Comparison of ENCODE assay signal across 8 mouse cellular contexts in genomic region chr17:23630195-23631020, GRCm38 (mm10). TPM values are rescaled to one million over a fixed set of nuclear protein-coding genes. Genes with fewer than 3 reads are reported as not detected.
A peak's percentile ranks its signal among the peaks of the same experiment; 100 is the strongest.
DNase-seq lines count a peak whose midpoint lies in the region; ATAC-seq and TF ChIP-seq lines count a peak whose summit lies in the region.

No protein-coding gene starts in this region.

- TF ChIP-seq CTCF in layer of hippocampus, adult 2 months (conservative IDR thresholded peaks at IDR 0.05): peak; percentile 96
- TF ChIP-seq CTCF in lung, adult 2 months (IDR thresholded peaks at IDR 0.05; ENCODE audit: insufficient read depth, low read length): peak; percentile 77

- H3K36me3 ChIP-seq in ES-E14 (ENCODE audit: control insufficient read depth, insufficient read depth, low read length, poor library complexity, severe bottlenecking): no peaks in the 10 kb centered on the region
- H3K36me3 ChIP-seq in forebrain, embryonic 16.5 days (ENCODE audit: control insufficient read depth, insufficient read depth): no peaks in the 10 kb centered on the region

- H3K27ac ChIP-seq in ES-E14 (ENCODE audit: insufficient read depth, low read depth, low read length, poor library complexity, severe bottlenecking): no peak overlapping the region
- no peak overlapping the region for H3K27ac ChIP-seq in forebrain, embryonic 16.5 days (ENCODE audit: low read length)
- H3K27ac ChIP-seq in layer of hippocampus, adult 2 months: no peak overlapping the region

- H3K27me3 ChIP-seq in forebrain, embryonic 16.5 days (replicated peaks; ENCODE audit: control insufficient read depth, insufficient read depth, low read length): no peaks in the 10 kb centered on the region

- ATAC-seq in forebrain, embryonic 16.5 days: peak; percentile 84
- ATAC-seq in neutrophil, adult 5-6 weeks (ENCODE audit: extremely low read depth, insufficient number of reproducible peaks, low FRiP score, poor library complexity, severe bottlenecking): peak; percentile 87

- H3K4me3 ChIP-seq in ES-E14 (ENCODE audit: insufficient read depth in 1 of 2, low read depth in 1 of 2, low read length in 2 of 2, poor library complexity in 1 of 2, severe bottlenecking in 1 of 2): peak overlapping the region; percentile 31; a peak in 3 of 4 replicates
- peak overlapping the region; percentile 4; the same call in 1 of the 2 replicates for H3K4me3 ChIP-seq in forebrain, embryonic 16.5 days (replicated peaks; ENCODE audit: low read length)
- peak overlapping the region; percentile 38; the same call in 1 of the 2 replicates for H3K4me3 ChIP-seq in layer of hippocampus, adult 2 months
- H3K4me3 ChIP-seq in lung, adult 2 months (replicated peaks; ENCODE audit: extremely low read depth, low read depth, low read length): no peak overlapping the region

- DNase-seq in ES-E14 (ENCODE audit: low read depth, low spot score): peak; percentile 80
- DNase-seq in cerebellum, adult 11-12 months: peak; percentile 67
- DNase-seq in heart, postnatal 36 days: peak; percentile 78 to 84
- peak; percentile 77 to 89 for DNase-seq in layer of hippocampus, adult 2 months (ENCODE audit: low spot score in 2 of 2)
- peak; percentile 80 for DNase-seq in lung, adult 2 months
- peak; percentile 58 for DNase-seq in testis, postnatal 14 days (ENCODE audit: low spot score)

- no peaks in the 10 kb centered on the region for H3K9me3 ChIP-seq in ES-E14 (ENCODE audit: control insufficient read depth, insufficient read depth, low read depth, low read length)
- no peaks in the 10 kb centered on the region for H3K9me3 ChIP-seq in forebrain, embryonic 16.5 days (ENCODE audit: control insufficient read depth, low read length)

- in situ Hi-C loops in ES-E14 (cut with MboI; ENCODE audit: low sequenced_read_pairs in 2 of 2, unreplicated experiment in 2 of 2): no loop called here

- TF ChIP-seq POLR2A in lung, adult 2 months (IDR thresholded peaks at IDR 0.05; ENCODE audit: borderline replicate concordance, extremely low read depth, low read depth, low read length): no peak

- intact Hi-C loops in heart, postnatal 36 days (cut with DNase I): loop anchor here (2.0 kb wide), 1 partner anchor 60 kb away; no protein-coding TSS in a partner anchor

- peak overlapping the region; percentile 45 for H3K4me2 ChIP-seq in forebrain, embryonic 16.5 days (ENCODE audit: low read length)

- 14% methylated on average over 22 of the region's 22 CpGs for WGBS in forebrain, embryonic 16.5 days
- 10% methylated on average over 22 of the region's 22 CpGs for WGBS in lung, adult 2 months

- peak overlapping the region; percentile 18; the same call in 1 of the 2 replicates for H3K9ac ChIP-seq in ES-E14 (ENCODE audit: insufficient read depth, low read depth, low read length, poor library complexity, severe bottlenecking)
- H3K9ac ChIP-seq in forebrain, embryonic 16.5 days (replicated peaks; ENCODE audit: low read depth, low read length): no peak overlapping the region; the same call in 1 of the 2 replicates

- peaks cover 8 to 23% of the 10 kb centered on the region in 2 experiments; a peak in 3 of 4 replicates for H3K4me1 ChIP-seq in ES-E14 (ENCODE audit: control insufficient read depth in 2 of 2, insufficient read depth in 2 of 2, low read length in 2 of 2, poor library complexity in 1 of 2)
- peaks cover 5% of the 10 kb centered on the region; the same call in 1 of the 2 replicates for H3K4me1 ChIP-seq in forebrain, embryonic 16.5 days (replicated peaks; ENCODE audit: control insufficient read depth, insufficient read depth, low read length)
- H3K4me1 ChIP-seq in lung, adult 2 months (ENCODE audit: control insufficient read depth, insufficient read depth, low read length): no peaks in the 10 kb centered on the region

TF ChIP-seq in ES-E14, 5 proteins besides CTCF, POLR2A, EP300 and RAD21:
- no peak for TF ChIP-seq ZNF384 (IDR thresholded peaks at IDR 0.05; ENCODE audit: low read depth, low read length)
- peak; percentile 56; the same call in 1 of the 2 replicates for TF ChIP-seq ZC3H11A (IDR thresholded peaks at IDR 0.05; ENCODE audit: borderline replicate concordance, low read depth, low read length)
- TF ChIP-seq HCFC1 (IDR thresholded peaks at IDR 0.05; ENCODE audit: borderline replicate concordance, insufficient read depth, low read length): peak; percentile 37; the same call in 1 of the 2 replicates
TF ChIP-seq in ES-E14: peak in this region for 2.

RNA-seq across cellular contexts. Expression of gene Mmp25, which starts 14.7 kb away (rescaled TPM):
- 4.7 and 4.9 TPM in 2 replicates for total RNA-seq in ES-E14 (2012; rRNA removed)
- polyA plus RNA-seq in forebrain, embryonic 16.5 days (2015; fragmentation: Nextera tagmentation; extraction: Ambion mirVana): 0.97 and 1.2 TPM in 2 replicates
- total RNA-seq in heart, postnatal 36 days (2021): under 1 TPM in 1 of 2 experiments, not detected in 1; 0.14 TPM
- under 1 TPM in 1 of 2 experiments, not detected in 1; 0.17 TPM for total RNA-seq in layer of hippocampus, adult 2 months (2021)
- 0.70 and 1.0 TPM in 2 replicates for polyA plus RNA-seq in lung, adult 2 months (2012; rRNA removed)
- 11.4 and 14.9 TPM in 2 replicates for total RNA-seq in neutrophil, adult 5-6 weeks (2017)

RNA-seq across cellular contexts. Expression of gene Zscan10, which starts 29.8 kb away (rescaled TPM):
- 62.5 and 93.1 TPM in 2 replicates for total RNA-seq in ES-E14 (2012; rRNA removed)
- polyA plus RNA-seq in forebrain, embryonic 16.5 days (2015; fragmentation: Nextera tagmentation; extraction: Ambion mirVana): not detected in 2 replicates
- total RNA-seq in heart, postnatal 36 days (2021): not detected
- not detected for total RNA-seq in layer of hippocampus, adult 2 months (2021)
- polyA plus RNA-seq in lung, adult 2 months (2012; rRNA removed): 0.06 TPM in 1 of 2 replicates, not detected in the other
- not detected in 2 replicates for total RNA-seq in neutrophil, adult 5-6 weeks (2017)

RNA-seq across cellular contexts. Expression of gene Bicdl2, which starts 29.9 kb away (rescaled TPM):
- total RNA-seq in ES-E14 (2012; rRNA removed): 1.1 and 2.9 TPM in 2 replicates
- polyA plus RNA-seq in forebrain, embryonic 16.5 days (2015; fragmentation: Nextera tagmentation; extraction: Ambion mirVana): 0.39 TPM in 1 of 2 replicates, not detected in the other
- not detected for total RNA-seq in heart, postnatal 36 days (2021)
- total RNA-seq in layer of hippocampus, adult 2 months (2021): not detected
- polyA plus RNA-seq in lung, adult 2 months (2012; rRNA removed): 4.0 and 6.8 TPM in 2 replicates
- total RNA-seq in neutrophil, adult 5-6 weeks (2017): 0.37 TPM in 1 of 2 replicates, not detected in the other

RNA-seq across cellular contexts. Expression of gene Zfp13, which starts 31.1 kb away (rescaled TPM):
- 19.9 and 26.9 TPM in 2 replicates for total RNA-seq in ES-E14 (2012; rRNA removed)
- 26.2 and 28.5 TPM in 2 replicates for polyA plus RNA-seq in forebrain, embryonic 16.5 days (2015; fragmentation: Nextera tagmentation; extraction: Ambion mirVana)
- 1 to 10 TPM; 2.4 to 4.1 TPM for total RNA-seq in heart, postnatal 36 days (2021)
- 10 to 100 TPM; 30.1 to 33.6 TPM for total RNA-seq in layer of hippocampus, adult 2 months (2021)
- polyA plus RNA-seq in lung, adult 2 months (2012; rRNA removed): 14.9 and 15.2 TPM in 2 replicates
- total RNA-seq in neutrophil, adult 5-6 weeks (2017): not detected in 2 replicates

RNA-seq across cellular contexts. Expression of gene Hcfc1r1, which starts 43.0 kb away (rescaled TPM):
- total RNA-seq in ES-E14 (2012; rRNA removed): 26.4 and 36.4 TPM in 2 replicates
- 92.1 and 99.4 TPM in 2 replicates for polyA plus RNA-seq in forebrain, embryonic 16.5 days (2015; fragmentation: Nextera tagmentation; extraction: Ambion mirVana)
- 100 to 1,000 TPM; 196 to 206 TPM for total RNA-seq in heart, postnatal 36 days (2021)
- total RNA-seq in layer of hippocampus, adult 2 months (2021): 100 to 1,000 TPM; 110 to 118 TPM
- 284 and 321 TPM in 2 replicates for polyA plus RNA-seq in lung, adult 2 months (2012; rRNA removed)
- 21.9 and 32.2 TPM in 2 replicates for total RNA-seq in neutrophil, adult 5-6 weeks (2017)

Comparison
In these comparisons a context has a peak if more than half of its experiments do, and no peak if none do; other contexts are left out.
1. RNA of gene Zscan10, which starts 29.8 kb away (total RNA-seq): 62.5 to 93.1 TPM in ES-E14; not detected in layer of hippocampus, adult 2 months, not detected in heart, postnatal 36 days and not detected in neutrophil, adult 5-6 weeks; every median in the first group is over 10 times any median in the second.
2. Peak in every context shown above with its lines, with median percentiles within 50 percentile points of each other: DNase-seq.